Mouse (Mus musculus) cerebellum, adult 2 months (tissue): ENCODE results near the gene Olfr283.

Experiments used
- CTCF ChIP-seq: fragments of 200-500 bp; IDR thresholded peaks from 2 replicates; pipeline ENCODE4 v1.5.1; 2011; ENCODE audit warnings: low read depth, mild to moderate bottlenecking, control low read depth, low read length, moderate library complexity, borderline replicate concordance; ENCODE audit not compliant: insufficient read depth
- POLR2A ChIP-seq: fragments of 200-500 bp; IDR thresholded peaks from 2 replicates; pipeline ENCODE4 v1.6.1; 2011; ENCODE audit warnings: low read length, control low read depth, borderline replicate concordance; ENCODE audit not compliant: insufficient read depth

- no peak for TF ChIP-seq CTCF
- TF ChIP-seq POLR2A: no peak
Observed at GRCm38 (mm10) chr15:98378209-98378608, 2.5 kb downstream of the Olfr283 start.
